9 mouse cellular contexts compared by ENCODE assay signal in the genomic region with DNA sequence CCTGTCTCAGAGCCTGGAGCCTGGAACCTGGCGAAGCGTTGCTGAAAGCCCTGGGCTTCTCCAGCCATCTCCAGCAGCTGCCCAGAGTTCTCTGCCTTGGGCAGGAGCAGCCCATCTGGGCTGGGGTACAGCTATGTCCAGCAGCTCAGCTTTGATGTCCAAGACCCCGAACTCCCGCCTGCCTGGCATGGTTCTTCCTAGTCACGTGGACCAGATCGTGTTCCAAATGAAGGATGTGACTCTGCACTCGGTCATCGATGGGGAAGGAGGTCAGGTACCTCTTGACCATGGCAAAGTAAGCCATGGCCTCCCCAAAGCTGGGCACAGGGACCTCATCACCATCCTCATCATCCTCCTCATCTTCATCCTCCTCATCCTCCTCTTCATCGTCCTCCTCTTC. TPM values are rescaled to one million over a fixed set of nuclear protein-coding genes. Genes with fewer than 3 reads are reported as not detected.
A peak's percentile ranks its signal among the peaks of the same experiment; 100 is the strongest.
DNase-seq lines count a peak whose midpoint lies in the region; ATAC-seq lines count a peak whose summit lies in the region.
"Had no signal": no experiment of that assay in that cellular context is flagged by ENCODE, and none has a peak within 500 bp of the region (broad histone marks: within the 10 kb centered on the region; RNA-seq: fewer than 3 reads in every experiment).

No protein-coding gene starts in this region.

- 91% methylated on average over 9 of the region's 9 CpGs for WGBS in heart, embryonic 11.5 days (ENCODE audit: insufficient replicate concordance)
- WGBS in embryonic facial prominence, embryonic 10.5 days = 90% methylated on average over 9 of the region's 9 CpGs
- 77% methylated on average over 9 of the region's 9 CpGs for WGBS in hindbrain, embryonic 14.5 days
- WGBS in midbrain, embryonic 10.5 days = 89% methylated on average over 9 of the region's 9 CpGs

- peaks cover 11% of the 10 kb centered on the region for H3K27me3 ChIP-seq in heart, embryonic 11.5 days (ENCODE audit: control insufficient read depth, insufficient read depth, low read length)
- H3K27me3 ChIP-seq in embryonic facial prominence, embryonic 10.5 days (replicated peaks; ENCODE audit: low read depth, poor library complexity, severe bottlenecking) = peaks cover 16% of the 10 kb centered on the region
- peaks cover 8% of the 10 kb centered on the region for H3K27me3 ChIP-seq in hindbrain, embryonic 14.5 days (ENCODE audit: control insufficient read depth, insufficient read depth, low read length)
- peaks cover 13% of the 10 kb centered on the region for H3K27me3 ChIP-seq in midbrain, embryonic 10.5 days (ENCODE audit: low read depth, poor library complexity, severe bottlenecking)

- peaks cover 24% of the 10 kb centered on the region for H3K4me1 ChIP-seq in heart, embryonic 11.5 days (ENCODE audit: control insufficient read depth, insufficient read depth, low read length)
- peaks cover 54% of the 10 kb centered on the region for H3K4me1 ChIP-seq in embryonic facial prominence, embryonic 10.5 days
- peaks cover 49% of the 10 kb centered on the region for H3K4me1 ChIP-seq in hindbrain, embryonic 14.5 days (replicated peaks; ENCODE audit: control insufficient read depth, insufficient read depth, low read length)
- H3K4me1 ChIP-seq in midbrain, embryonic 10.5 days = peaks cover 55% of the 10 kb centered on the region

- H3K27ac ChIP-seq in heart, embryonic 11.5 days (ENCODE audit: low read depth, low read length) = no peak overlapping the region
- H3K27ac ChIP-seq in embryonic facial prominence, embryonic 10.5 days (replicated peaks) = peak overlapping the region; percentile 19; the same call in 1 of the 2 replicates
- H3K27ac ChIP-seq in hindbrain, embryonic 14.5 days = no peak overlapping the region
- peak overlapping the region; percentile 93 for H3K27ac ChIP-seq in midbrain, embryonic 10.5 days (replicated peaks)

- H3K9me3 ChIP-seq in heart, embryonic 11.5 days (replicated peaks; ENCODE audit: control insufficient read depth, low read length) = no peaks in the 10 kb centered on the region
- no peaks in the 10 kb centered on the region for H3K9me3 ChIP-seq in embryonic facial prominence, embryonic 10.5 days
- no peaks in the 10 kb centered on the region for H3K9me3 ChIP-seq in hindbrain, embryonic 14.5 days (ENCODE audit: control insufficient read depth, low read length)
- H3K9me3 ChIP-seq in midbrain, embryonic 10.5 days (replicated peaks) = no peaks in the 10 kb centered on the region

- H3K4me3 ChIP-seq in heart, embryonic 11.5 days (ENCODE audit: low read depth, low read length) = 0 out of 2 replicates have a peak overlapping the region, but pooled peaks have one; percentile 76
- H3K4me3 ChIP-seq in embryonic facial prominence, embryonic 10.5 days = peak overlapping the region; percentile 88
- peak overlapping the region; percentile 73 for H3K4me3 ChIP-seq in hindbrain, embryonic 14.5 days (replicated peaks; ENCODE audit: low read length)
- H3K4me3 ChIP-seq in midbrain, embryonic 10.5 days = peak overlapping the region; percentile 91

- peaks cover 2% of the 10 kb centered on the region; the same call in 1 of the 2 replicates for H3K36me3 ChIP-seq in heart, embryonic 11.5 days (ENCODE audit: control insufficient read depth, insufficient read depth, low read length)
- peaks cover 31% of the 10 kb centered on the region for H3K36me3 ChIP-seq in embryonic facial prominence, embryonic 10.5 days (replicated peaks)
- peaks cover 11% of the 10 kb centered on the region; the same call in 1 of the 2 replicates for H3K36me3 ChIP-seq in hindbrain, embryonic 14.5 days (replicated peaks; ENCODE audit: control insufficient read depth, insufficient read depth)
- H3K36me3 ChIP-seq in midbrain, embryonic 10.5 days = peaks cover 30% of the 10 kb centered on the region

- H3K4me2 ChIP-seq in heart, embryonic 11.5 days = peak overlapping the region; percentile 98
- peak overlapping the region; percentile 99 for H3K4me2 ChIP-seq in hindbrain, embryonic 14.5 days (replicated peaks)

- peak overlapping the region; percentile 43; the same call in 1 of the 2 replicates for H3K9ac ChIP-seq in heart, embryonic 11.5 days (ENCODE audit: low read depth, low read length)
- H3K9ac ChIP-seq in hindbrain, embryonic 14.5 days = peak overlapping the region; percentile 86

- ATAC-seq in heart, embryonic 11.5 days (replicated peaks; ENCODE audit: insufficient number of reproducible peaks, low FRiP score, low TSS enrichment) = no peak
- no peak for ATAC-seq in hindbrain, embryonic 14.5 days (ENCODE audit: low FRiP score)
- ATAC-seq in inflammation-experienced regulatory T-cells, adult 6 months = no peak

- no peak for DNase-seq in heart, adult 9 months (ENCODE audit: low spot score in 2 of 2)
- DNase-seq in embryonic facial prominence, embryonic 10.5 days (ENCODE audit: low spot score) = no peak
- DNase-seq in hindbrain, embryonic 14.5 days (ENCODE audit: low spot score) = no peak
- DNase-seq in midbrain, embryonic 10.5 days (ENCODE audit: low spot score) = no peak
- DNase-seq in ovary, adult 18-20 months (ENCODE audit: low spot score) = no peak
- DNase-seq in testis, postnatal 10 days (ENCODE audit: low spot score) = no peak
- DNase-seq: lung, postnatal 36 days had no signal

RNA-seq across cellular contexts. Expression of a gene that starts 1.9 kb away (rescaled TPM):
- 4.1 and 4.6 TPM in 2 replicates for polyA plus RNA-seq in heart, embryonic 11.5 days (2014; fragmentation: Nextera tagmentation; extraction: Ambion mirVana)
- 7.4 and 7.6 TPM in 2 replicates for polyA plus RNA-seq in embryonic facial prominence, embryonic 10.5 days (2016; fragmentation: Nextera tagmentation; extraction: Ambion mirVana)
- polyA plus RNA-seq in hindbrain, embryonic 14.5 days (2014; fragmentation: Nextera tagmentation; extraction: Ambion mirVana) = 9.3 and 10.3 TPM in 2 replicates
- polyA plus RNA-seq in midbrain, embryonic 10.5 days (2016; fragmentation: Nextera tagmentation; extraction: Ambion mirVana) = 9.0 and 10.6 TPM in 2 replicates
- 1 to 10 TPM; 2.4 to 3.1 (median 2.7) TPM for polyA plus RNA-seq in inflammation-experienced regulatory T-cells, adult 6 months (2017; shearing (Covaris generic))

RNA-seq across cellular contexts. Expression of a gene that starts 8.8 kb away (rescaled TPM):
- polyA plus RNA-seq in heart, embryonic 11.5 days (2014; fragmentation: Nextera tagmentation; extraction: Ambion mirVana) = 41.1 and 41.8 TPM in 2 replicates
- polyA plus RNA-seq in embryonic facial prominence, embryonic 10.5 days (2016; fragmentation: Nextera tagmentation; extraction: Ambion mirVana) = 50.0 and 52.6 TPM in 2 replicates
- 26.9 and 27.6 TPM in 2 replicates for polyA plus RNA-seq in hindbrain, embryonic 14.5 days (2014; fragmentation: Nextera tagmentation; extraction: Ambion mirVana)
- polyA plus RNA-seq in midbrain, embryonic 10.5 days (2016; fragmentation: Nextera tagmentation; extraction: Ambion mirVana) = 117 and 140 TPM in 2 replicates
- 100 to 1,000 TPM in 1 of 3 experiments, 10 to 100 TPM in 2; 55.5 to 163 (median 71.5) TPM for polyA plus RNA-seq in inflammation-experienced regulatory T-cells, adult 6 months (2017; shearing (Covaris generic))

RNA-seq across cellular contexts. Expression of a gene that starts 9.2 kb away (rescaled TPM):
- polyA plus RNA-seq in heart, embryonic 11.5 days (2014; fragmentation: Nextera tagmentation; extraction: Ambion mirVana) = 1.2 and 1.7 TPM in 2 replicates
- polyA plus RNA-seq in embryonic facial prominence, embryonic 10.5 days (2016; fragmentation: Nextera tagmentation; extraction: Ambion mirVana) = 3.2 TPM in 2 replicates
- 11.5 and 11.8 TPM in 2 replicates for polyA plus RNA-seq in hindbrain, embryonic 14.5 days (2014; fragmentation: Nextera tagmentation; extraction: Ambion mirVana)
- 3.7 and 6.3 TPM in 2 replicates for polyA plus RNA-seq in midbrain, embryonic 10.5 days (2016; fragmentation: Nextera tagmentation; extraction: Ambion mirVana)
- polyA plus RNA-seq in inflammation-experienced regulatory T-cells, adult 6 months (2017; shearing (Covaris generic)) = under 1 TPM in 2 of 3 experiments, not detected in 1; 0.47 to 0.54 TPM

RNA-seq across cellular contexts. Expression of a gene that starts 18.1 kb away (rescaled TPM):
- polyA plus RNA-seq in heart, embryonic 11.5 days (2014; fragmentation: Nextera tagmentation; extraction: Ambion mirVana) = 83.0 and 83.4 TPM in 2 replicates
- 115 and 119 TPM in 2 replicates for polyA plus RNA-seq in embryonic facial prominence, embryonic 10.5 days (2016; fragmentation: Nextera tagmentation; extraction: Ambion mirVana)
- polyA plus RNA-seq in hindbrain, embryonic 14.5 days (2014; fragmentation: Nextera tagmentation; extraction: Ambion mirVana) = 87.3 and 88.5 TPM in 2 replicates
- polyA plus RNA-seq in midbrain, embryonic 10.5 days (2016; fragmentation: Nextera tagmentation; extraction: Ambion mirVana) = 136 and 145 TPM in 2 replicates
- 10 to 100 TPM; 36.5 to 54.8 (median 46.3) TPM for polyA plus RNA-seq in inflammation-experienced regulatory T-cells, adult 6 months (2017; shearing (Covaris generic))

RNA-seq across cellular contexts. Expression of a gene that starts 28.9 kb away (rescaled TPM):
- polyA plus RNA-seq in heart, embryonic 11.5 days (2014; fragmentation: Nextera tagmentation; extraction: Ambion mirVana) = 30.3 and 31.2 TPM in 2 replicates
- polyA plus RNA-seq in embryonic facial prominence, embryonic 10.5 days (2016; fragmentation: Nextera tagmentation; extraction: Ambion mirVana) = 23.3 and 25.3 TPM in 2 replicates
- polyA plus RNA-seq in hindbrain, embryonic 14.5 days (2014; fragmentation: Nextera tagmentation; extraction: Ambion mirVana) = 32.1 and 39.7 TPM in 2 replicates
- 25.9 and 28.9 TPM in 2 replicates for polyA plus RNA-seq in midbrain, embryonic 10.5 days (2016; fragmentation: Nextera tagmentation; extraction: Ambion mirVana)
- polyA plus RNA-seq in inflammation-experienced regulatory T-cells, adult 6 months (2017; shearing (Covaris generic)) = 10 to 100 TPM; 13.4 to 25.1 (median 20.9) TPM

Comparison
In these comparisons a context has a peak if more than half of its experiments do, and no peak if none do; other contexts are left out.
1. H3K27ac ChIP-seq: peak in embryonic facial prominence, embryonic 10.5 days (single experiment) and midbrain, embryonic 10.5 days (single experiment); none in heart, embryonic 11.5 days (single experiment) and hindbrain, embryonic 14.5 days (single experiment).
2. Peak in every context shown above with its lines, with median percentiles within 50 percentile points of each other: H3K4me3 ChIP-seq.